Mouse (Mus musculus) bone marrow macrophage, adult 2 months (primary cell): ENCODE results near the gene Nubp2. TPM values are rescaled to one million over a fixed set of nuclear protein-coding genes. Genes with fewer than 3 reads are reported as not detected.

Experiments used
- H3K27ac ChIP-seq: 2 replicates; pipeline ENCODE4 v1.5.1; 2012; ENCODE audit warnings: low read depth, low read length; ENCODE audit not compliant: insufficient read depth
- H3K4me1 ChIP-seq: 2 replicates; pipeline ENCODE4 v1.6.1; 2012; ENCODE audit warnings: low read length; ENCODE audit not compliant: control insufficient read depth, insufficient read depth
- H3K4me3 ChIP-seq: 2 replicates; pipeline ENCODE4 v1.5.1; 2012; ENCODE audit warnings: mild to moderate bottlenecking, low read length, moderate library complexity; ENCODE audit not compliant: insufficient read depth
- CTCF ChIP-seq: IDR thresholded peaks from 2 replicates; pipeline ENCODE4 v1.5.1; 2012; ENCODE audit warnings: low read depth, mild to moderate bottlenecking, low read length, moderate library complexity
- POLR2A ChIP-seq: IDR thresholded peaks from 2 replicates; pipeline ENCODE4 v1.6.1; 2012; ENCODE audit warnings: mild to moderate bottlenecking, low read depth, low read length, borderline replicate concordance
- polyA plus RNA-seq: library from polyadenylated mRNA; stranded (reverse); fragments of >200 nt; gene quantifications from 2 replicates; pipeline ENCODE4 v1.2.4, GENCODE M21; 2012; ENCODE audit not compliant: missing spikeins, insufficient read depth, insufficient read length

Nubp2 gene
- polyA plus RNA-seq, 1 experiment: 40.3 TPM

- TF ChIP-seq POLR2A: no peak
- TF ChIP-seq CTCF: peak; percentile 25; the same call in 1 of the 2 replicates
- Histone ChIP-seq H3K4me3 (no peak overlapping the region), H3K27ac (no peak overlapping the region), H3K4me1 (no peaks in the 10 kb centered on the region)
Measured at GRCm38 (mm10) chr17:24902671-24903474, 16.7 kb upstream of the Nubp2 start.

GRCm38 (mm10) chr17:24902124-24902523, 16.0 kb upstream of the Nubp2 start:
- no peak overlapping the region for H3K27ac ChIP-seq
- TF ChIP-seq CTCF: no peak
- no peak for TF ChIP-seq POLR2A
- no peak overlapping the region for H3K4me3 ChIP-seq
- H3K4me1 ChIP-seq: 0 out of 2 replicates have a peak, but pooled peaks cover 1% of the 10 kb centered on the region

GRCm38 (mm10) chr17:24900014-24900413, 13.9 kb upstream of the Nubp2 start:
- Histone ChIP-seq H3K27ac (no peak overlapping the region), H3K4me3 (no peak overlapping the region), H3K4me1 (0 out of 2 replicates have a peak, but pooled peaks cover 4% of the 10 kb centered on the region)
- no peak for TF ChIP-seq CTCF
- TF ChIP-seq POLR2A: no peak

- H3K4me1 ChIP-seq: 0 out of 2 replicates have a peak, but pooled peaks cover 4% of the 10 kb centered on the region
- no peak overlapping the region for H3K4me3 ChIP-seq
- TF ChIP-seq POLR2A (no peak), CTCF (no peak)
- no peak overlapping the region for H3K27ac ChIP-seq
Measured at GRCm38 (mm10) chr17:24899153-24899552, 13.0 kb upstream of the Nubp2 start.

- Histone ChIP-seq H3K4me1 (0 out of 2 replicates have a peak, but pooled peaks cover 4% of the 10 kb centered on the region), H3K4me3 (no peak overlapping the region), H3K27ac (no peak overlapping the region)
- TF ChIP-seq POLR2A: no peak
- no peak for TF ChIP-seq CTCF
Measured at GRCm38 (mm10) chr17:24898041-24898854, 12.1 kb upstream of the Nubp2 start.

GRCm38 (mm10) chr17:24897600-24897999, 11.5 kb upstream of the Nubp2 start:
- TF ChIP-seq POLR2A: no peak
- TF ChIP-seq CTCF: no peak
- 0 out of 2 replicates have a peak, but pooled peaks cover 4% of the 10 kb centered on the region for H3K4me1 ChIP-seq
- H3K27ac ChIP-seq: no peak overlapping the region
- no peak overlapping the region for H3K4me3 ChIP-seq

- Histone ChIP-seq H3K4me3 (peak overlapping the region; percentile 100), H3K4me1 (0 out of 2 replicates have a peak, but pooled peaks cover 4% of the 10 kb centered on the region), H3K27ac (no peak overlapping the region)
- TF ChIP-seq POLR2A (no peak), CTCF (no peak)
Measured at GRCm38 (mm10) chr17:24896993-24897269, 10.8 kb upstream of the Nubp2 start.

GRCm38 (mm10) chr17:24896241-24896992, 10.3 kb upstream of the Nubp2 start, which contains the start of gene Nme3:
Gene Nme3 (plus strand): TSS chr17:24896500.
- TF ChIP-seq CTCF: no peak
- no peak for TF ChIP-seq POLR2A
- Histone ChIP-seq H3K4me3 (peak within 1 kb of the TSS; percentile 100), H3K4me1 (0 out of 2 replicates have a peak, but pooled peaks cover 4% of the 10 kb centered on the region), H3K27ac (peak within 1 kb of the TSS; percentile 59)

- Histone ChIP-seq H3K27ac (peak overlapping the region; percentile 59), H3K4me3 (peak overlapping the region; percentile 100), H3K4me1 (0 out of 2 replicates have a peak, but pooled peaks cover 4% of the 10 kb centered on the region)
- TF ChIP-seq POLR2A: no peak
- TF ChIP-seq CTCF: no peak
Measured at GRCm38 (mm10) chr17:24895571-24896240, 9.6 kb upstream of the Nubp2 start.
